Mouse (Mus musculus) liver, adult 2 months (tissue): Measurements from ENCODE around the gene Atp10b. TPM values are rescaled to one million over a fixed set of nuclear protein-coding genes. Genes with fewer than 3 reads are reported as not detected.

Source experiments
- DNase-seq: peaks from one replicate; pipeline ENCODE4 v3.0.0-alpha.2; 2011; ENCODE audit warnings: low read depth, low spot score; ENCODE audit errors: extremely low read depth
- H3K27ac ChIP-seq: fragments of 200-500 bp; replicated peaks from 2 replicates; pipeline ENCODE4 v1.5.1; 2012; ENCODE audit warnings: low read depth, mild to moderate bottlenecking, control low read depth, inconsistent platforms, low read length; ENCODE audit not compliant: insufficient read depth
- H3K27me3 ChIP-seq: fragments of 200-500 bp; 2 replicates; pipeline ENCODE4 v1.6.1; 2012; ENCODE audit warnings: mild to moderate bottlenecking, moderate library complexity, low read length, inconsistent platforms; ENCODE audit not compliant: control insufficient read depth, insufficient read depth
- H3K36me3 ChIP-seq: fragments of 200-500 bp; 2 replicates; pipeline ENCODE4 v1.6.1; 2012; ENCODE audit warnings: low read length, inconsistent platforms; ENCODE audit not compliant: control insufficient read depth, insufficient read depth
- H3K4me1 ChIP-seq: fragments of 200-500 bp; 2 replicates; pipeline ENCODE4 v1.6.1; 2011; ENCODE audit warnings: low read length; ENCODE audit not compliant: control insufficient read depth, insufficient read depth
- H3K4me3 ChIP-seq: fragments of 200-500 bp; 2 replicates; pipeline ENCODE4 v1.5.1; 2011; ENCODE audit warnings: low read depth, mild to moderate bottlenecking, control low read depth, low read length, moderate library complexity; ENCODE audit not compliant: insufficient read depth
- H3K79me2 ChIP-seq: fragments of 200-500 bp; 2 replicates; pipeline ENCODE4 v1.6.1; 2012; ENCODE audit warnings: inconsistent platforms, mild to moderate bottlenecking, low read length, moderate library complexity; ENCODE audit not compliant: control insufficient read depth, insufficient read depth
- H3K9ac ChIP-seq: fragments of 200-500 bp; 2 replicates; pipeline ENCODE4 v1.6.1; 2012; ENCODE audit warnings: low read depth, mild to moderate bottlenecking, control low read depth, inconsistent platforms, low read length
- CTCF ChIP-seq: fragments of 200-500 bp; IDR thresholded peaks from 2 replicates; pipeline ENCODE4 v1.5.1; 2011; ENCODE audit warnings: low read depth, low read length, control low read depth
- POLR2A ChIP-seq: fragments of 200-500 bp; IDR thresholded peaks from 2 replicates; pipeline ENCODE4 v1.6.1; 2011; ENCODE audit warnings: low read length, control low read depth; ENCODE audit not compliant: insufficient read depth; ENCODE audit errors: extremely low read depth
- WGBS: fragments of 180-500 bp; shearing (Covaris S2); methylation state at CpG from one replicate; pipeline ENCODE4 v1.1.7; 2018; 5-methylcytosine and 5-hydroxymethylcytosine counted together
- polyA plus RNA-seq: library from polyadenylated mRNA; depleted of rRNA; stranded (reverse); fragments of >200 nt; gene quantifications from 2 replicates; pipeline ENCODE4 v1.2.3, GENCODE M21; 2012
- total RNA-seq: library from RNA; depleted of rRNA; stranded (reverse); fragments of >200 nt; gene quantifications from 2 replicates; pipeline ENCODE4 v1.2.3, GENCODE M21; 2014

Atp10b gene
- total and polyA plus RNA-seq, 2 experiments = not detected

- Histone ChIP-seq H3K9ac (no peak overlapping the region), H3K4me1 (no peaks in the 10 kb centered on the region), H3K27me3 (no peaks in the 10 kb centered on the region), H3K36me3 (no peaks in the 10 kb centered on the region), H3K27ac (no peak overlapping the region), H3K4me3 (no peak overlapping the region), H3K79me2 (no peaks in the 10 kb centered on the region)
- TF ChIP-seq CTCF = no peak
- no peak for TF ChIP-seq POLR2A
- WGBS = 79% methylated on average over 8 of the region's 8 CpGs
- DNase-seq = no peak
These were observed 86.8 kb downstream of the Atp10b start for GRCm38 (mm10) chr11:43236360-43237039.

DNA sequence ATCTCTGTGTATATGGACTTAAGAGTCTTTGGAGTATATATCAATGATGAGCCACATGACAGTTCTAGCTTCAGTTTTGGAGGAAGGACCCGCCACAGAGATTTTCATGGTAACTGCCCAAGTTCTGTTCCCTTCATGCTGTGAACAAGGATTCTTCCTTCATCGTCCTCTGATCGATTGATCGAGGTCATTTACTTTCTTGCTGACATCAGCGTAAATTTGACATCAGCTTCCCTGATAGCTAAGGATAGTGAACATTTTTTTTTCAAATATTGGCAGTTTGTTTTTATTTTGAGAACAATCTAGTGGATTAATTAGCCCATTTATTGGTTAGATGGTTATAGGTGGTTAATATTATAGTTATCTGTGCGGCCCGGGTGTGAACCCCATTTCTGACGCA lies 90.1 kb downstream of the Atp10b start:
- Histone ChIP-seq H3K9ac (no peak overlapping the region), H3K79me2 (no peaks in the 10 kb centered on the region), H3K4me1 (no peaks in the 10 kb centered on the region), H3K27me3 (no peaks in the 10 kb centered on the region), H3K4me3 (no peak overlapping the region), H3K36me3 (no peaks in the 10 kb centered on the region), H3K27ac (no peak overlapping the region)
- DNase-seq = no peak
- TF ChIP-seq POLR2A (no peak), CTCF (no peak)
- 94% methylated on average over 8 of the region's 8 CpGs for WGBS

- Histone ChIP-seq H3K27ac (no peak overlapping the region), H3K79me2 (no peaks in the 10 kb centered on the region), H3K9ac (no peak overlapping the region), H3K4me1 (no peaks in the 10 kb centered on the region), H3K36me3 (no peaks in the 10 kb centered on the region), H3K27me3 (no peaks in the 10 kb centered on the region), H3K4me3 (no peak overlapping the region)
- TF ChIP-seq POLR2A (no peak), CTCF (no peak)
- no peak for DNase-seq
- WGBS = 54% methylated on average over 6 of the region's 6 CpGs
These were observed 103.4 kb downstream of the Atp10b start for GRCm38 (mm10) chr11:43253034-43253433.

- no peak for TF ChIP-seq POLR2A
- TF ChIP-seq CTCF = no peak
- no peaks in the 10 kb centered on the region for H3K4me1 ChIP-seq
- no peaks in the 10 kb centered on the region for H3K79me2 ChIP-seq
- no peak overlapping the region for H3K9ac ChIP-seq
- 85% methylated on average over 4 of the region's 4 CpGs for WGBS
- no peaks in the 10 kb centered on the region for H3K27me3 ChIP-seq
- no peak overlapping the region for H3K27ac ChIP-seq
- no peaks in the 10 kb centered on the region for H3K36me3 ChIP-seq
- no peak overlapping the region for H3K4me3 ChIP-seq
- DNase-seq = no peak
These were observed 105.6 kb downstream of the Atp10b start for GRCm38 (mm10) chr11:43255262-43255661.

DNA sequence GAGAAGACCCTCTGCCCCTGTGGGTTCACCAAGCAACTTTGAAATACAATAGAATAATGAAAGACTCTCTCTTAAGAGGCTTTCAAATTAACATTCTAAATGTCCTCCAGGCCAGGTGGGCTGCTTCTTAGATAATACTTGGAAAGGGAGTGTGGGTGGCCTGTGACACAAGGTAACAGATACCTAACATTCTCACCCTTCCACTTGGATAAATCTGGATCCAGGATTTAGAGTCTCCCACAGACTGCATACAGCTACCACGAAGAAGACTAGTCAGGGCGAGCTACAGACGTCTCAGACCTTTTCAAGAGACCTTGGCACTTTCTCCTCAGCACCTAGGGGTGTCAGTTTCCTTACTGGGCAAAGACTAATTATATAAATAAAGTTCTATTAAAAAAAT lies 107.6 kb downstream of the Atp10b start:
- TF ChIP-seq POLR2A = no peak
- no peak for TF ChIP-seq CTCF
- DNase-seq = no peak
- H3K27ac ChIP-seq = no peak overlapping the region
- WGBS = 91% methylated on average over 3 of the region's 3 CpGs
- no peaks in the 10 kb centered on the region for H3K4me1 ChIP-seq
- no peaks in the 10 kb centered on the region for H3K27me3 ChIP-seq
- H3K36me3 ChIP-seq = no peaks in the 10 kb centered on the region
- no peaks in the 10 kb centered on the region for H3K79me2 ChIP-seq
- no peak overlapping the region for H3K4me3 ChIP-seq
- H3K9ac ChIP-seq = no peak overlapping the region

- 83% methylated on average over 7 of the region's 7 CpGs for WGBS
- H3K4me3 ChIP-seq = no peak overlapping the region
- H3K4me1 ChIP-seq = no peaks in the 10 kb centered on the region
- TF ChIP-seq POLR2A = no peak
- TF ChIP-seq CTCF = no peak
- no peaks in the 10 kb centered on the region for H3K79me2 ChIP-seq
- no peaks in the 10 kb centered on the region for H3K36me3 ChIP-seq
- no peak for DNase-seq
- H3K27ac ChIP-seq = no peak overlapping the region
- no peaks in the 10 kb centered on the region for H3K27me3 ChIP-seq
- H3K9ac ChIP-seq = no peak overlapping the region
These were observed 108.1 kb downstream of the Atp10b start for GRCm38 (mm10) chr11:43257781-43258180.
